Mouse (Mus musculus) kidney, postnatal 4 days (tissue): ENCODE measurements at regions not wholly inside any gene's neighbourhood (a gene's known extent, or its start where the extent isn't known, plus 50 kb on each side); places are given as distances from the start of the nearest gene placed in this dataset.
A peak's percentile ranks its signal among the peaks of the same experiment; 100 is the strongest.

ENCODE experiments used
- DNase-seq, 2 experiments: peaks; one replicate each; pipeline ENCODE4 v3.0.0; 2021; ENCODE audit warnings: mixed read lengths in 2 of 2

DNA sequence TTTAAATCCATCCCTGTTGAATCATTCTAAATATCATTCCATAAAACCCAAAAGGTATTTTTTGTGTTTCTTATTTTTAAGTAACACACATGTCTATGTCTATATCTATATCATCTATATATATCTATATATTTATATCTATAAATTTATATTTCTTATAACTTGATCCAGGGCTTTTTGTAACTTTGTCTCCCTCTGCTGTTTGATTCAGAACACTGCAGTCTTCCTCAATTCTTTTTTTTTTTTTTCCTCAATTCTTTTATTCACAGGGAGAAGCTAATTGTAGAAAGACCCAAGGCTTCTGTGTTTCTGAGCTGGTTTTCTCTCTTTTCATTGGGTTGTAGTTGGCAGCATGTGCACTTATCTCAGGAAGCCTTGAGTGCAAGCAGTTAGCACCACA is 124.1 kb upstream of the Igfbp3 start:
- no peak for DNase-seq

DNA sequence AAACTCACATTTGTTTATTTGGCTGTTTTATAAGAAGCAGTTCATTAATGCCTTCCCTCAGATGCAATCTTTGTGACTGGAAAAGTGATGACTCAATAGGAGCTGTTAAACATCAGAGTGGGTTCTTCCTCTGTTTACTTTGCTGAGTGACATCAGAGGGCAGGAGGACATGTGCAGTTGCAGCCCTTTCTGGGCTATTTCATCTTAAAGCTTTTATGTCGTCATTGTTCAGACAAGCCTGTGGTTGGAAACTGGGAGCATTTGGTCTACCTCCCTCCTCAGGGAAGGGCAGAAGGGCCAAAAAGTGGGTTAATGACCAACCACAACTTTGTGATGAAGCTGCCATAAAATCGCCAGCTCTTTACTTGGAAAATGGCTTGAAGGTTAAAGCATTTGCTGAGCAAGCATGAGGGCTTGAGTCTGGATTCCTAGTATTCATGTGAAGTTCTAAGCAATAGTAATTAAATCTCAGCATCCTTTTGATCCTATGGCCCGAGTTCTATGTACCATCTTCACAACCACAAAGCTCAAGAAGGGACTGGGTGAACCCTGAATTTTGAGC is 103.8 kb upstream of the Igfbp3 start:
- DNase-seq = no peak

DNA sequence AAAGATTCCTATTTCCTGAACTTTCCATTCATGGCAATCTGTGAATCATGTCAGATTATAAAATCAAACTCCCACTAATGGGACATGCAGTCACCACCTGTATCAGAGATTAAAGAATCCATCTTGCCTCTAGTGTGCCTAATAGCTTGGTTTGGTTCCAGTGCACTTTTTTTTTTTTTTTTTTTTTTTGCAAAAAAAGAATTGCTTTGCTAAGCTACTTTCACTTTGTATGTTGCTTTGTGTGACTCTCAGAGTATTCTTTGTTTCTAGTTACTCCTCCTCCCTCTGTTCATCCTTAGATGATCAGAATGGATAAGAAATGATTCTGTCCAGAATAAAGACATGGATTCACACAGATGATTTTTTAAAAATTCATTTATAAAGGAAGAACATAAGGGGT is 82.5 kb upstream of the Igfbp3 start:
- DNase-seq = no peak

DNA sequence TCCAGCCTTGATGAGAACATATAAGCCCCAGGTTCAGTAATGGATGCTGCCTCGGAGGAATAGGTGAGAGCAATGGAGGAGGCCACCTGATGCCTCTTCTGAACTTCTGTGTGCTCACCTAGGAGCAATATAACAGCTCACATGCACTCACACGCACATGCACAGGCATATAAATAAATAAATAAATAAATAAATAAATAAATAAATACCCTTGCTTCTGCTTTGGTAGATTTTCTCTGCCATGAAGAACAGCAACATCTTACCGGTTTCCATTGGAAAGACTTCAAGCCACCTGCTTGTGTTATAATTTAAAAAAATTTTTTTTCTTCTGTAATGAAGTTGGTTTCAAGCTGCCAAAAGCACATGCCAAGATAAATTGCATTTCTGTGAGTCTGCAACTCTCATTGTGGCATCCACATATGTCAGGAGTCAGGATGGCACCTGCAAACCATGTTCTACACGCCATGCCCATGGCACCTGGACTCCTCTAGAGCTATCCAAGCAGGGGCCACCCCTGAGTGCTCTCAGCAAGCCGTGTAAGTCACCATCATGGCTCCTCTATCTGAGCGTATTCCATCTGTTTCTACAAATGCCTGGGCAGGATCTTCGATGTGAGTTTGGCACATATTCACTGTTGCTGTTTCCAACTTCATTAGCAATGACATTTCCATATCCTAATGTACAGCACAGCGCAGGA is 75.7 kb upstream of the Igfbp3 start:
- DNase-seq = no peak

DNA sequence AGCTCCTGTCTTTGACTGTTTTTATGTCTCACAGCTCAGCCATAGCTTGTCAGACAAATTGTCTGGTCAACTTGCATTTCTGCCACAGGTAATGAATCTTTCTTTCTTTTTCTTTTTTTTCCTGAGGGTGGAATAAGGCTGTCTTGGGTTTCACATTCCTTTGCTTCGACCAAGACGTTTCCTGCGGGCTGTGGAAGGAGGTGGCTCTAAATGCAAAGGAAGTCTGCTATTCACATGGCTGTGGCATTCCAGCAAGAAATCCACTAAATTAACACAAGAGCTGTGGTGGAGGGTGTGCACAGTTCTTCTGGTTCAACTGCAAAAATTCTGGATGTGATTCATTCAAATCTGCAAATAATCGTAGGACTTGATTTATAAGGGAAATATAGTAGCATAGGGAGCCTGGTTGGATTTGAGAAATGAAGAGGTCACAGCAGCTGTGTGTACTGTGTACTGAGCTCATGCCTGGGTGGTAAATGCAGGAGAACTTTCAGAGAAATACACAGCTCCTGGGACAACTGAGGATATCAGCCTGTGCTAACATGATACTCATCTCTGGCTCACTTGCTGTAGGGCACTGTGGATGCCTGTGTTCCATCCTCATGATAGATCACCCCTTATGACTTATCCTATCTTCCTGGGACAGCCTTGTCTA is 71.2 kb upstream of the Igfbp3 start:
- DNase-seq = peak in 1 of 2 experiments; percentile 13

DNA sequence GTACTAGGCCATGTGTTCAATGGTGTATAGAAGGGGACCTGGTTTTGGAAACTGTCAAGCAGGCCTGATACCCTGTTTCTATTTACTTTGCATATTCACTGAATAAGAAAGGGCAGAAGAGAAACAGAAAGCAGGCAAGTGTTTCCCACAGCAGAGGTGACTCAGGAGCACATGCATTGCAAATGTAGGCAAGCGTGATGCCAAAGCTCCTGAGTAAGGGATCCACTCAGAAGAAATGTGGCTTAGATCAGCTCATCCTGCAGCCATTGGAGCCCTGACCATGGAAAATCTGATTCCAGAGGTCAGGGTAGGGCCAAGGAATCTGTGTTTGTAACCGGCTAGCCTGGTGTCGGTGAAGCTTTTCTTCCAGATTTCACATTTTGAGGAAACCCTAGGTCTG is 69.3 kb upstream of the Igfbp3 start:
- no peak for DNase-seq

DNA sequence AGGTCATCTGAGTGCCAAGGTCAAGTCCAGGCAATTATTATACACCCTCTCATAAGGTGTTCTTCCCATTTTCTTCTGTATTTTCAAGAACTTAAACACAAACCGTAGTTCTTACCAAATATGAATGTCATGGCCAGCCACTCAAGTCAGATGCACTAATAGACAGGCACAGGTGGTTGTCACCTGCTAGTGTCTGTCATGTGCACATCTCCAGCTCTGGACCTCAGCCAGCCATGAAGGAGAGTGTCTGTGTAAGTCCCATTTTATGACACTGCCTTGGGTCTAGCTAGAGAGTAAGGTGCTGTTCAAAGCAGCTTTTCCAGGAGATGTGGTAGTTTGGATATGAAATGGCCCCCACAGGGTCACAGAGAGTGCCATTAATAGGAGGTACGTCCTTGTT is 68.5 kb upstream of the Igfbp3 start:
- DNase-seq = no peak

DNA sequence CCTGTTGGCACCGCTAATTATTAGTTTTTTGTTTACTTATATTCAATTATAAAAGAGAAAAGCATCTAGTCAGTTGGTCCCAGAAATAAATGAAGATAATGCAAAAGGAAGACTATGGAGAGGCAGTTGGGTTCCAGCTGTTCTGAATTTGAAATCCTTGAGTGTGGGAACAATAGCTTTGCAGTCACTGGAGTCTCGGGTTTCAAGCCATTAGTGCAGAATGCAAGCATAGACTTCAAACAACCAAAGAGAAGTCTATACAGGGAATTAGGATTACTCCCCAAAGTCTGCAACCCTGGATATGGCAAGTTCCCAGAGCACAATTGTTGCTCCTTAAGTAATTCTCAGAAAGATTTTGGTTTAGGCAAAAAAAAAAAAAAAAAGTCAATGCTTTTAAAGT is 67.9 kb upstream of the Igfbp3 start:
- DNase-seq = no peak

DNA sequence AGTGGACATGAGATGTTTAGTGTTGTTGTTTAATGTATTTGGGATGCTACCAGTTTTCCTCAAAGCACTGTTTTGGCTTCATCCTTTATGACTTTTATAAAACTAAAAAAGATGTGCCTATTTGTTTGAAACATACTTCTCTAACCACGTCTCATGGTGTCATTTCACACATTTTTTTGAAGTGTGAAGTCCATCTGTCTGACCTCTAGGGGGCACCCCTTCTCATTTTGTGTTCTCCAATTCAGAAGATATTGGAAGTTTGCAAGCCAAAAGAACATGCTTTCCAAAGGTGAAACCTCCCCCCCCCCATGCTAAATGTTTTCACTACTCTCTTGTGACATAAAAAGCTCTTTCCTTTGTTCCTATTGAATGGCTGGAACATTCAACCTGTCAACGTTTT is 66.2 kb upstream of the Igfbp3 start:
- DNase-seq = no peak

DNA sequence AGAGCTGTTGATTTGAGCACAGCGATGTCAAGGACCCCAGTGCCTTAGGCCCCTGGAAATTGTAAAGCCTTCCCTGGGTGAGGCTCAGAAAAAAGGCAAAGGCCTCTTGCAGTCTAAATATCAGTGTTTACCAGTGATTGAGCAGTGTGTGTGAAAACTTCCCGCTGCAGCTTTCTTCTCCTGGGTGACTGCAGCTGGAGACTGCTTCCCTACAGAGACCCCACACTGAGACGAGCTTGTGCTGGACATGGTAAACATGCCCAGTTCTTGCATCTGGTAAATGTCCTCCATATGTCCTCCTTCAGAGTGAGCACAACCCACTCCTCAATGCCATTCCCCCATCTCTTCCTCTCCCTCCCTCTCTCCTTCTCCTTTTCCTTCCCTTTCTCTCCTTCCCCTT is 58.8 kb upstream of the Igfbp3 start:
- DNase-seq = no peak

DNA sequence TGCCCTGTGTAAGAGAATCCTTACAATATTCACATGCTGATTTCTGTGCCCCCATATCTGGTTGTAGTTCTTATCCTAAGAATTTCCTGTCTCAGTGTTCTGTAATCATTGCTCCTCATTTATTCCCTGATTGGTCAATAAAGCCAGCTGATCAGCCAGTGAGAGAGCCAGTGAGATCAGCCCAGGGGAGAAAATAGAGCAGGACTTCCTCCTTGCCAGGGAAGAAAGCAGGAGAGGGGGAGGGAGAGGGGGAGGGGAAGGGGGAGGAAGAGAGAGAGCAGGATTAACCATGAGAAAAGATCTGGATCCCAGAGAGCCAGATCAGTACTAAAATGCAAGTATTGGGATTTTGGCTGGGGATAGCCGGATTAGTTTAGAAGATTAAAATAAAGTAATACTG is 57.2 kb upstream of the Igfbp3 start:
- DNase-seq = no peak

DNA sequence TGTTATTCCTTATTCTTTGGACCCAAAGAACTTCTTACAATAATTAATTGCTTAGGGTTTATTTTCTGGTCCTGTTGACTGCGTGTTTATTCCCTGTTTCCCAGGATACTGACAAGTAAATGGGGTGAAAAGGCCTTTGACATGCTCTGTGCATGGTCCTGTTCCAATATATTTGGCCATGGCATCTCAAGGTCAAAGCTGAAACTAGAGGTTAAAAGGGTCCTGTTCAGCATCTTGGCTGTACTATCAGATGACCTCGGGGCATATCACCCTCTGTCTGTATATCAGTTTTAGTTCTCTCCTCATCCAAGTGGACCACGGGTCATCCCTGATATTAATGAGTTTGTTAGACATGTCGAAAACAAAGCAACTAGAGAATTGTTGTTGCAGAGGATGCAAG is 50.2 kb upstream of the Igfbp3 start:
- no peak for DNase-seq
